Mouse (Mus musculus): ENCODE measurements around the gene Cysrt1. TPM values are rescaled to one million over a fixed set of nuclear protein-coding genes. Genes with fewer than 3 reads are reported as not detected.

Gene Cysrt1
- polyA plus RNA-seq, 1 experiment from 2014 or later, result not detected

GRCm38 (mm10) chr2:25223681-25224491 lies 18.4 kb downstream of the Cysrt1 start:
- H3K27ac ChIP-seq (ENCODE audit: poor library complexity, severe bottlenecking), result peak overlapping the region; percentile 96
- H3K9ac ChIP-seq, result peak overlapping the region; percentile 89
- WGBS, result 2% methylated on average over 45 of the region's 53 CpGs
- peaks cover 11% of the 10 kb centered on the region for H3K36me3 ChIP-seq
- no peaks in the 10 kb centered on the region for H3K27me3 ChIP-seq (replicated peaks)
- peak overlapping the region; percentile 90 for H3K4me3 ChIP-seq
- H3K4me1 ChIP-seq (replicated peaks), result peaks cover 19% of the 10 kb centered on the region
- H3K4me2 ChIP-seq, result peak overlapping the region; percentile 97
- peak; percentile 82 for ATAC-seq (ENCODE audit: insufficient number of reproducible peaks, low FRiP score)
- no peaks in the 10 kb centered on the region for H3K9me3 ChIP-seq (replicated peaks)

DNA sequence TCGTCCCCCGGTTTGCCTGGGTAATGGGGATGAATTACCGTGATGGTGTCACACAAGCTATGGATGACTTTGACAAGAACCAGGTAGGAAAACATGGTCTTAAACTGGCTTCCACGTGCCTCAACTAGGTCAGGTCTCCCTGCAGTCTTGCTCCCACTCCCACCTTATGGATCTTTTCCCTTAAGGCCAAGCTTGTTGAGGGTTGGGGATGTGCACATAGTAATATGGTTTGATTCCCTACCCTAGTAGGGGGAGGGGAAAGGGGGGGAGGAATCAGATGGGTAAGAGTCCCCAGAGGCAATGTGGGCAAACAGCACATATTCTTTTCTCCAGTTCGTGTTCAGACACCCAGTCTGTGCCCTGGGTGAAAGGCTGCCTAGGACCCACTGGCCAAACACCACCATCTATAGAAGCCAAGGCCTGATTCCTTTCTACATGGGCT lies 20.9 kb downstream of the Cysrt1 start:
- peaks cover 13% of the 10 kb centered on the region for H3K4me1 ChIP-seq (replicated peaks)
- no peak overlapping the region for H3K9ac ChIP-seq
- H3K27me3 ChIP-seq (replicated peaks), result no peaks in the 10 kb centered on the region
- no peak overlapping the region for H3K4me3 ChIP-seq
- H3K27ac ChIP-seq (ENCODE audit: poor library complexity, severe bottlenecking), result no peak overlapping the region
- H3K9me3 ChIP-seq (replicated peaks), result no peaks in the 10 kb centered on the region
- 63% methylated on average over 5 of the region's 5 CpGs for WGBS
- H3K4me2 ChIP-seq, result no peak overlapping the region
- no peak for ATAC-seq (ENCODE audit: insufficient number of reproducible peaks, low FRiP score)
- peaks cover 11% of the 10 kb centered on the region for H3K36me3 ChIP-seq

DNA sequence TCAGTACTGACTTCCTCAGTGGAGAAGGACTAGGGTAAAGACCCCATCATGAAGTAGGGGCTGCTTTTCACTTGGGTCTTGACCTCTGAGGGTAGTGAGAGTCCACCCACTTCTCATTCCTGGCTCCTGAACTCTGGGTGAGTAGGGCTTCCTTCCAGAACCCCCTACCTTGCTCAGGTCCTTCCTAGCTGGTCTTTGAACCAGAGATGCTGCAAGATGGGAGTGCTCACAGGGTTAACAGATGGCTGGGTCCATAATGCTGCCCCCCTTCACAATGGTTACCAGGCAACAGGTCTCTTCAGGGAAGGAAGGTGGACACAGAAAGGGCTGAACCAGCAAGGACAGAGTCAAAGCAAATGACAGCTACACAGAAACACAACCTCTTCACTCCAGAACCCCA lies 23.8 kb downstream of the Cysrt1 start, which contains the start of gene Fam166a:
Gene Fam166a, plus strand, starts transcription at position 301 of the 400 bp plus-strand sequence.
- Histone ChIP-seq H3K27ac (ENCODE audit: poor library complexity, severe bottlenecking) (no peak within 1 kb of the TSS), H3K4me1 (replicated peaks) (peaks cover 3% of the 10 kb centered on the region), H3K36me3 (peaks cover 8% of the 10 kb centered on the region), H3K9me3 (replicated peaks) (no peaks in the 10 kb centered on the region), H3K4me2 (no peak within 1 kb of the TSS), H3K9ac (no peak within 1 kb of the TSS), H3K4me3 (no peak within 1 kb of the TSS), H3K27me3 (replicated peaks) (peaks cover 15% of the 10 kb centered on the region)
- ATAC-seq (ENCODE audit: insufficient number of reproducible peaks, low FRiP score), result no peak

DNA sequence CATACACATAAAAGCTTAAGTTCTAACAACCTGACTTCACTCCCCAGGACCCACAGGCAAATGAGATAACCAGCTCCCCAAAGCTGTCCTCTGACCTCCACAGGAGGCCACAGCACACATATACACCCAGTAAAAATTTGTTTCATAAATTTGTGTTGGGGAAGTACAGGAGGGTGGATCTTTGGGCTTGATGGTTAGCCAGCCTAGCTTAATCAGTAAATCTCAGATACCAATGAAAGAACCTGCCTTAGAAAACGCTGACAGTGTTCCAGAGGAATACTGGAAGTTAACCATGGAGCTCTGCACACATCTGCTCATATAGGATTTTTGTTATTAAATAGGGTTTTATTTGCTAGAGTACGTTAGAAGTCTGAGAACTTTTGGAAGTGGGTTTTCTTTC lies 24.6 kb downstream of the Cysrt1 start:
- peaks cover 20% of the 10 kb centered on the region for H3K27me3 ChIP-seq (replicated peaks)
- no peak overlapping the region for H3K4me3 ChIP-seq
- no peaks in the 10 kb centered on the region for H3K9me3 ChIP-seq (replicated peaks)
- H3K36me3 ChIP-seq, result peaks cover 7% of the 10 kb centered on the region
- 56% methylated on average over 2 of the region's 2 CpGs for WGBS
- no peaks in the 10 kb centered on the region for H3K4me1 ChIP-seq (replicated peaks)
- no peak overlapping the region for H3K9ac ChIP-seq
- H3K4me2 ChIP-seq, result no peak overlapping the region
- no peak overlapping the region for H3K27ac ChIP-seq (ENCODE audit: poor library complexity, severe bottlenecking)
- no peak for ATAC-seq (ENCODE audit: insufficient number of reproducible peaks, low FRiP score)

DNA sequence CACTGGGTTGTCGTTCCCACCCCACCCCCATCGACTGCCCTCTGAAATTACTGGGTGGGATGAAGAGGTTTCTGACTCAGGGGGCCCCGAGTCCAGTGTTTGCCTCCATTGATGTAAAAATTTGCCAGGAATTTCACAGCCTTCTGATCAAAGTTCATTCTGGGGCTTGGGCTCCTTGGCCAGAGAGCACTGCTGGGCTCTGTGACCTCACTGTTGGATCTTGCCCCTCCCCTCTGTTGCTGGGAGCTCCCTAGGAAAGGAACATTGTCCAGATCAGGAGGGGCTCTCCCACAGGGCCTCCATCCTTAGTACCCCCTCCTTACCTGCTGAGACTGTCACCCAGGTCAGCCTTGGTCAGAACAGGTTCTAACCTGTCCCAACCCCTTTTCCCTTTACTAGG lies 27.8 kb downstream of the Cysrt1 start, which contains the start of gene Stpg3:
Gene Stpg3, minus strand, starts transcription at position 194 of the 400 bp plus-strand sequence.
- H3K4me1 ChIP-seq (replicated peaks), result peaks cover 10% of the 10 kb centered on the region
- no peak for ATAC-seq (ENCODE audit: insufficient number of reproducible peaks, low FRiP score)

DNA sequence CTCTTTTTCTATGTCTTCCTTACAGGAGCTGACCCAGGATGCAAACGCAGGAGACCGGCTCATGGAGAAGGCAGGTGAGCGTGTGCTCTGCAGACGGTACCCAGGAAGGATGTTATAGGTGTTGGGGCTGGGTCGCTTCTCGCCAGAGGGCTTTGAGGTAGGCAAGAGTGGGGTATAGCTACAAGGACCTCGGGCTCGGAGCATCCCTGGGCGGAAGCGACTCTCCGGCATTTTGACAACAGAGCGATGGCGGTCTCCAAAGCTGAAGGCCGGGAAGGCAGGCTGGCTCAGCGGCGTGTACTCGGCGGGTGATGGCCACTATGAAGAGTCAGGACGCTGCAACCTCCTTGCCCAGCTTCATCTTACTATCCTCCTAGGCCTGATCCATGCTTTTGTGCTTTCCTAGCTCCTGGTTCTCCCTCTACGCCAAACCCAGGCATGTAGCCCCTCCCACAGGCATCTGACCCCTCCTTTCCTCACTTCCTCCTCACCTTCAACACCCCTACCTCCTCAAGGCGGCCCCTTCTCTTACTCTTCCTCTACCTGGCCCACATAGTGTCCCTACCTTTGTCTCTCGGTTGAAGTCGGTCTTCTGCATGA lies 28.9 kb downstream of the Cysrt1 start:
- H3K4me3 ChIP-seq, result no peak overlapping the region
- no peak overlapping the region for H3K4me2 ChIP-seq
- peaks cover 10% of the 10 kb centered on the region for H3K4me1 ChIP-seq (replicated peaks)
- peaks cover 20% of the 10 kb centered on the region for H3K27me3 ChIP-seq (replicated peaks)
- 57% methylated on average over 23 of the region's 23 CpGs for WGBS
- H3K36me3 ChIP-seq, result peaks cover 5% of the 10 kb centered on the region
- no peaks in the 10 kb centered on the region for H3K9me3 ChIP-seq (replicated peaks)
- H3K27ac ChIP-seq (ENCODE audit: poor library complexity, severe bottlenecking), result no peak overlapping the region
- no peak overlapping the region for H3K9ac ChIP-seq
- ATAC-seq (ENCODE audit: insufficient number of reproducible peaks, low FRiP score), result no peak

More for the DNA sequence above, 27.8 kb downstream of the Cysrt1 start, which contains the start of gene Stpg3:
- Histone ChIP-seq H3K4me2 (no peak within 1 kb of the TSS), H3K36me3 (peaks cover 4% of the 10 kb centered on the region; the same call in 1 of the 2 replicates), H3K9ac (no peak within 1 kb of the TSS), H3K4me3 (no peak within 1 kb of the TSS), H3K9me3 (replicated peaks) (no peaks in the 10 kb centered on the region), H3K27me3 (replicated peaks) (peaks cover 20% of the 10 kb centered on the region), H3K27ac (ENCODE audit: poor library complexity, severe bottlenecking) (no peak within 1 kb of the TSS)
- 70% methylated on average over 3 of the region's 3 CpGs for WGBS

- Histone ChIP-seq H3K36me3 (peaks cover 25% of the 10 kb centered on the region), H3K9me3 (replicated peaks) (no peaks in the 10 kb centered on the region), H3K27ac (ENCODE audit: poor library complexity, severe bottlenecking) (peak within 1 kb of the TSS; percentile 83), H3K4me1 (replicated peaks) (peaks cover 10% of the 10 kb centered on the region), H3K4me3 (peak within 1 kb of the TSS; percentile 79), H3K9ac (peak within 1 kb of the TSS; percentile 88), H3K27me3 (replicated peaks) (peaks cover 20% of the 10 kb centered on the region), H3K4me2 (peak within 1 kb of the TSS; percentile 86)
- ATAC-seq (ENCODE audit: insufficient number of reproducible peaks, low FRiP score), result peak; percentile 92
- WGBS, result under 1% methylated on average over 44 of the region's 44 CpGs
Measured at GRCm38 (mm10) chr2:25211121-25211670, 31.1 kb downstream of the Cysrt1 start, which contains the start of gene Nelfb. TSS of gene Nelfb (minus strand) at chr2:25211489.

- H3K4me2 ChIP-seq, result peak overlapping the region; percentile 86
- H3K27ac ChIP-seq (ENCODE audit: poor library complexity, severe bottlenecking), result peak overlapping the region; percentile 83
- under 1% methylated on average over 24 of the region's 24 CpGs for WGBS
- H3K36me3 ChIP-seq, result peaks cover 30% of the 10 kb centered on the region
- H3K9ac ChIP-seq, result peak overlapping the region; percentile 88
- H3K4me3 ChIP-seq, result peak overlapping the region; percentile 79
- H3K27me3 ChIP-seq (replicated peaks), result peaks cover 20% of the 10 kb centered on the region
- H3K4me1 ChIP-seq (replicated peaks), result peaks cover 10% of the 10 kb centered on the region
- ATAC-seq (ENCODE audit: insufficient number of reproducible peaks, low FRiP score), result peak; percentile 16; the same call in 1 of the 2 replicates
- H3K9me3 ChIP-seq (replicated peaks), result no peaks in the 10 kb centered on the region
Measured at GRCm38 (mm10) chr2:25210686-25211085, 31.6 kb downstream of the Cysrt1 start.

- WGBS, result 94% methylated on average over 1 of the region's 1 CpGs
- no peak overlapping the region for H3K4me3 ChIP-seq
- H3K9ac ChIP-seq, result no peak overlapping the region
- no peaks in the 10 kb centered on the region for H3K9me3 ChIP-seq (replicated peaks)
- no peaks in the 10 kb centered on the region for H3K27me3 ChIP-seq (replicated peaks)
- peaks cover 61% of the 10 kb centered on the region for H3K36me3 ChIP-seq
- H3K27ac ChIP-seq (ENCODE audit: poor library complexity, severe bottlenecking), result no peak overlapping the region
- H3K4me1 ChIP-seq (replicated peaks), result peaks cover 13% of the 10 kb centered on the region
- no peak overlapping the region for H3K4me2 ChIP-seq
- ATAC-seq (ENCODE audit: insufficient number of reproducible peaks, low FRiP score), result no peak
Measured at GRCm38 (mm10) chr2:25207593-25207992, 34.7 kb downstream of the Cysrt1 start.

DNA sequence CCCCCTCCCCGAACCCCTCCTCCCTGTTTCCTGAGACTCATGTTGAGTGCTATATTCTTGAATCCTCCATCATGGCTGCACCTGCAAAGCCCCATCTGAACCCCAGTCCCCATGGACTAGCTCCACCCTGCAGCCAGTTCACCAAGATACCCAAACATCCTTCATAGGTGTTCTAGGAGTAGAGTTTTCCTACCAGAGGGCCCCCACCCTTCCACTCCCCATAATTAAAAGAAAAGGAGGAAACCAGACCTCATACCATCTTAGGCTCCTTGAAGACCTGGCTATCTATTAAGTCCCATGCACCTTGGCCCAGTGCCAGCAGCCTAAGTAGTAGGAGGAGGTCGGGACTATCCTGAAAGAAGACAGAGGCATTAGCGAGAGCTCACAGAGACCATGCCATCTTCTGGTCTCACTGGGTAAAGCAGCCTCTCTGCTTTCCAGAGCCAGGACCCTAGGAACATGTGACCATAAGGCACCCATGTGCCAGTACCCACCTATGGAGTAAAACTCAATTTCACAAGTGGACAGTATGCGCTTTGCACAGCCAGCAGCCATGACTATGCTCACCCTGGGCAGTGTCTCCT lies 38.5 kb downstream of the Cysrt1 start:
- H3K9me3 ChIP-seq (replicated peaks), result no peaks in the 10 kb centered on the region
- H3K9ac ChIP-seq, result no peak overlapping the region
- no peaks in the 10 kb centered on the region for H3K27me3 ChIP-seq (replicated peaks)
- 0 out of 2 replicates have a peak, but pooled peaks cover 3% of the 10 kb centered on the region for H3K4me1 ChIP-seq (replicated peaks)
- WGBS, result 63% methylated on average over 4 of the region's 4 CpGs
- no peak overlapping the region for H3K4me2 ChIP-seq
- H3K4me3 ChIP-seq, result no peak overlapping the region
- 0 out of 2 replicates have a peak, but pooled peaks have one; percentile 40 for ATAC-seq (ENCODE audit: insufficient number of reproducible peaks, low FRiP score)
- H3K36me3 ChIP-seq, result peaks cover 92% of the 10 kb centered on the region
- H3K27ac ChIP-seq (ENCODE audit: poor library complexity, severe bottlenecking), result no peak overlapping the region
